Mouse (Mus musculus) cerebellum, postnatal 14 days (tissue): Measurements from ENCODE around the gene Olfr224.
A peak's percentile ranks its signal among the peaks of the same experiment; 100 is the strongest.
"Not testable (repeated sequence)": the region's sequence is repeated elsewhere in the genome, so short reads cannot be mapped to it uniquely, and the experiment has no call there.

Experiments
- DNase-seq, 2 experiments: peaks; one replicate each; pipeline ENCODE4 v3.0.0; 2021; ENCODE audit warnings: mixed read lengths in 2 of 2

Gene Olfr224

GRCm38 (mm10) chr11:58570405-58570804 lies at the start of gene Olfr224:
Gene Olfr224 (minus strand): TSS chr11:58570553.
- no peak for DNase-seq

GRCm38 (mm10) chr11:58618793-58619192 lies 48.4 kb upstream of the Olfr224 start:
- no peak for DNase-seq

DNA sequence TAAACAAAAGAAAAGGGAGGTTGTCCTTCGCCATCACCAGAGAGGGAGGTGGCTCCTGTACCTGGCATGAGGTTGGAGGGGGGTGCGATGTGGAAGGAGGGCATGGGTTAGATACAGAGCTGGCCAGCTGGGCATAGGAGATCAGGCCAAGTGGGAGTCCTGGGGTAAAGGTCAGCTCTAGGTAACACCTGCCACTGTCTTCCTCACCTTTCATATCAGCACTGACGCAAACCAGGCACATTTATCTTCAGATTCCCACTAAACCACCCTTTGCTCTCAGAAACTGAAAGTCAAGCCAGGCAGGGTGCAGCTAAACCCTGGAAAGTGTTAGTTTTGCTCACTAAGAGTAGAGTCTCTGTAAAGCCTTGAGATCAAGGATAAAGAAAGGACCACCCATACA lies 48.0 kb upstream of the Olfr224 start:
- DNase-seq, result no peak

DNA sequence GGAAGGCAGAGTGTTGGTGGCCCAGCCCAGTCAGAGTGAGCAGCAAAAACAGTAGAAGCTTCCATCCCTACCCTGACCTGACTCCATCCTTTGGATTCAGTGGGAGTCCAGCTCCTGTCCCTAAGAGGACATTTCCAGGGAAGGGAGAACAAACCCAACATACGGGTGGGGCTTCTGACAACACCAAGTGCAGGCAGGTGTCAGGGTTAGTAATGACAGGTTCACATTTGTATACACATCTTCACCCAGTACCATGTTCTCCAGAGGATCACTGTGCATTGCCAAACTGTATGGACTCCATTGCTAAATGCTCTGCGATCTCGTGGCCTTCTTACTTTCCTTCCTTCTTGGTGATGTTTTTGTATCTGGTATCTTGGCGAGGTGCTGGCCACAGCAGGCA lies 45.6 kb upstream of the Olfr224 start, which contains the start of gene 2210407C18Rik:
2210407C18Rik (minus strand) TSS at position 101 of the 400 bp plus-strand sequence.
- DNase-seq, result no peak

- peak; percentile 27 to 44 for DNase-seq
These were observed 44.2 kb upstream of the Olfr224 start for GRCm38 (mm10) chr11:58614526-58614925.

GRCm38 (mm10) chr11:58613359-58613758 lies 43.0 kb upstream of the Olfr224 start:
- no peak for DNase-seq

DNA sequence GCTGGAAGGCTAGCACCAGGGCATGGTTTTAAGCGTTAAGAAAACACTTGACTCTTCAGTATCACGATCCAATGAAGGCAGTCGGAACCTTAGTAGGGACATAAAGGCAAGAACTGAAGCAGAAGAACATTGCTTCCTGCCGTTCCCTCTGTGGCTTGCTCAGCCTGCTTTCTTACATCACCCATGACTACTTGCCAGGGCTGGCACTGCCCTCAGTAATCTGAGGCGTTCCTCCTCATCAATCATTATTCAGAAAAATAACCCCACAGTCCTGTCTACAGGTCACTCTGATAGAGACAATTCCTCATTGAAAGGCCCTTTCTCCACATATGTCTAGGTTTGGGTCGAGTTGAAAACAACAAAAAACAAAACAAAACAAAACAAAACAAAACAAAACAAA lies 36.7 kb upstream of the Olfr224 start:
- no peak for DNase-seq

DNA sequence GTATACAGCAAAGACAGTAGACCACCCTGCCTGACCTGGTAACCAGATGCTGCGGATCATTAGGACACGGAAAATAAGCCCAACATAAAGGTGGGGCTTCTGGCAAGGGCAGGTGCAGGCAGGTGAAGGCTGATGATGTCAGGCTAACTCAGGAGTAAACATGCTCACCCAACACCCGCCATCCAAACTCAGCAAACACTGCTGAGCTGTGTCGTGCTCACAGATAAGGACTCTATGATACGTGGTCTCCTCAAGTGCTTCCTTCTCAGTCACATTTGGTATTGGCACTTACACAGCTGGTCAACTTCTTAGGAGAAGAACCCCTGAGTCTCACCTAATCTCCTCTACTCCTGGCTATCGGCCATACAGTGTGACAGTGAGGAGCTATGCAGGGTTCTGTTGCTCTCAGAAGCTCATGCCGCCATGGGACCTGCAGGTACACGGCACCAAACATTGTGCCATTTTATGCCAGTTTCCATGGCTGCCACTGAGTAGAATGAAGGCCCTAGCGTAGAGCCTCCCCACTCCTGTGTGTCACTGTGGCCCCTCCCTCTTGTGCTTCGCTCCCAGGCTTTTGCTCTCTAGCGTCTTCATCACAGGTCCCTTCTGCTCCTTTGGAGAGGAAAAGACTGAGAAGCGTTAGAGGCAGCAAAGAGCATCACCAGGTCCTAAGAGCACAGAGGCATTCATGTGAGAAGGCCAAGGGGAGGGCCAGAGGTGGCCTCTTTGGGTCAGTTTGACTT lies 36.0 kb upstream of the Olfr224 start:
- DNase-seq, result no peak

DNA sequence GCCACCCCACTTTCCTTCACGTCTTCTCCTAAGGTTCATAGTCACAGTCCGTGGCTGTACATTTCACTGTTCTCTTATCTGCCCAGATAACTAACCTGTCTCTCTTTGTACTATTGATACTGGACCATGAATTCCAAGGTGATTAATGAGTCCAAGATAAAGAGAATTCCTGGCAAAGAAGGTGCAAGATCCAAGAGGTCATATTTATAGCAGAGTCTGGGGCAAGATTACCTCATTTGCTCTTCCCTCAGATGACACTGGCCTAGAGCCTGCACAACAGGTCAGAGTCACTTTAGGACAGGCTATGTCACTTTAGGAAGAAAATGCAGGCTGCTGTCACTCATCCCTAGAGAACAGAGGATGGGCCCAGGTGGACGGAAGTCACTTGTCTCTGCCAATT lies 34.9 kb upstream of the Olfr224 start:
- no peak for DNase-seq

DNA sequence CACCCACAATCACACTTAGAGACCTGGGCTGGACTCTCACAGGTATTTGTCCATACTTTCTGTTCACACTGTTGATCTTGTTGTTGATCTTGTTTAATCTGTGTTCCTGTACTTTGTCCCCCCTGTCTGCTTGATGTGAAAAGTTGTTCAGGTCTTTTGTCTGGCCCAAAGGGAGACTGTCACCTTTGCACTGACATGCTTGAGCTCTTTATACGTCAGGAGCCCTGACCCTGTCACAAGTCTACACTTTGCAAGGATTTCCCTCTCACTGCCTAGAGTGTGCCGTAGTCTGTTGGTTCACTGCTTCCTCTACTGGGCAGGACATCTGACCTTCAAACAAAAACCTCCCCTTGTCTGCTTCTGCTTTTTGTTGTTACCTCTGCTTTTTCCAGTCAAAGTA lies 34.3 kb upstream of the Olfr224 start:
- no peak for DNase-seq

GRCm38 (mm10) chr11:58602800-58603560 lies 32.6 kb upstream of the Olfr224 start:
- no peak for DNase-seq

GRCm38 (mm10) chr11:58602062-58602461 lies 31.7 kb upstream of the Olfr224 start:
- DNase-seq, result no peak

DNA sequence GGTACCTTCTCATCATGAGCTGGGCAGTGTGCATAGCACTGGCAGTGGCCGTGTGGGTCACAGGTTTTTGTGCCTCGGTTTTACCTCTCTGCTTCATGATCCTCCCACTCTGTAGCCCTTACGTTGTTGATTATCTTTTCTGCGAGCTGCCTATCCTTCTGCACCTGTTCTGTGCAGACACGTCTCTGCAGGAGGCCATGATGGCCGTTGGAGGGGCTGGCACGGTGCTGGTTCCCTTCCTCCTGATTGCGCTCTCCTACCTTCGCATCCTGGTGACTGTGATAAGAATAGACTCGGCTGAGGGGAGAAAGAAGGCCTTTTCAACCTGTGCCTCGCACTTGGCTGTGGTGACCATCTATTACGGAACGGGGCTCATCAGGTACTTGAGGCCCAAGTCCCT lies 27.5 kb upstream of the Olfr224 start:
- no peak for DNase-seq

DNA sequence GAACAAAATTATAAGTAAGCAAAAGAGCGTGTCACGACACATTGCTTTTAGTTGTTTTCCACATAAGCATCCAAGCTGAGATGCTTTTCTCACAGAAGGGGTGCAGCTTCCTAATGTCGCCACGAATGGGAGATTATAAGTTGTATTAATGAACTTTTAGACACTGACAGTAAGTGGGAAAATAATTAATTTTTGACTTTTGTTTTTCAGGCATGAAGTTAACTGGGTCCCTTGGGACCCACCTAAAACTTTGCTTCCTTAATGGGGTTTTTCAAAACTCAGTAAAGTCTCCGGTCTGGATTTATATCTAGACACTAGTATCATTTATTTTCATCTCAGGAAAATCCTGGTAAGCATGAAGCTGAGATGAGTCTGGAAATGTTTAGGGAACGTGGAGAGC lies 24.5 kb upstream of the Olfr224 start, which contains the start of gene Olfr324:
Olfr324 (plus strand) TSS at position 301 of the 400 bp plus-strand sequence.
- no peak for DNase-seq

- no peak for DNase-seq
These were observed 18.4 kb upstream of the Olfr224 start for GRCm38 (mm10) chr11:58588620-58589250.

DNA sequence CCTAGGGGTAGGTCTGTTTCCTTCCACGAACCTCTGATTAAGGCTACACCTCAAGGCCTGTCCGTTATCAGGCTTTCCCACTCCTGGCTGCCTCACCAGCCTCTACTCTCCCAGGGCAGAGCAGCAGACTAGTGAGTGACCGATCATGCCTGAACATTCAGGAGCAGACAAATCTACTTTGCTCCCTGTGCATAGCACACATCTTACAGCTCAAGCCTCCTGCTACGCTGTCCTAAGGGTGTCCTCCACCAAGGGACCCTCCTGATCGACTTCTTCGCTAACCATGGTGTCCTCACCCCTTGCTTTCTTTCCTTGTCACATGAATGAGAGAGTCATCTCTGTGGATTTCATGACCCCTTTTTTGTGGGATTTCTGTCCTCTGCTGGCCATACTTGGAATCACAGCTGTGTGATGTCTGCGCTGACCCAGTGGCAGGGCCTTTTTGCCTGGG lies 17.6 kb upstream of the Olfr224 start:
- DNase-seq, result peak; percentile 65 to 77

DNA sequence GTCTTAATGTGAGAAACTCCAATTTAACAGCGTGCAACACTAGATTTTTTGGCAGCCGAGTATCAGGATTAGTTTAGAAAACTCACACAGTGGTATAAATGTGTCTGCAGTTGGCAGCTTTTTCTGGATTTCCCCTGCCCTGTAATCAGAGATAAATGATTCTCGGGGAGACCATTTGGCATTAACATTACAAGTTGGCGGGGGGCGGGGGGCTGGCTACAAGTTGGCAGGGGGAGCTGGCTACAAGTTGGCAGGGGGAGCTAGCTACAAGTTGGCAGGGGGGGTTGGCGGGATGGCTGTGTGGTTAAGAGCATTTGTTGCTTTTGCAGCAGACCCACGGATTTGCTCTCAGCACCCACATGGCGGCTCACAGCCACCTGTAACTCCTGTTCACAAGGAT lies 8.3 kb upstream of the Olfr224 start:
- DNase-seq, result peak; percentile 6 to 21

- DNase-seq, result no peak
These were observed 7.1 kb upstream of the Olfr224 start, which contains the start of gene Olfr325 for GRCm38 (mm10) chr11:58577430-58577829. Gene Olfr325 (plus strand): TSS chr11:58577730.

GRCm38 (mm10) chr11:58555536-58555935 lies 14.8 kb downstream of the Olfr224 start, which contains the start of gene Olfr328:
Gene Olfr328 (minus strand): TSS chr11:58555636.
- DNase-seq, result peak in 1 of 2 experiments; percentile 6

- no peak for DNase-seq
These were observed 24.0 kb downstream of the Olfr224 start, which contains the start of gene Olfr329-ps for GRCm38 (mm10) chr11:58546322-58546721. Gene Olfr329-ps (minus strand): TSS chr11:58546422.

DNA sequence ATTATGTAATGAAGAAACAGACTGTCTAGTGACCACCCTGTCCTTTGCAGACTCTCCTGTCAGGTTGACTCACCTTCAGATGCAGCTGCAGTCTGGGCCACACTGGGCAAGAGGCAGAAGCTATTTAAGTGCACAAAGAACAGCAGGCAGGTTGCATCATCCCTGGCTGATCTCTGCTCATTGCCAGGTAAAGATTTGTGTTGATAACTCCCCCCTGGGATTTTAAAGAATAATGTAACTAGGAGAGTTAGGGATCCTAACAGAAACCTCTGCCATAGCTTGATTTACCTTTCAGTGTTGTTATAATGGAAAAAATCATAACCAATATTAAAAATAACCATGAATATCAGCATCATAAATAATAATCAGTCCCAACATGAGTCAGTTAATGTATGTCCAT lies 35.6 kb downstream of the Olfr224 start, which contains the start of gene Olfr330:
Olfr330 (minus strand) TSS at position 101 of the 400 bp plus-strand sequence.
- not testable (repeated sequence) for DNase-seq

DNA sequence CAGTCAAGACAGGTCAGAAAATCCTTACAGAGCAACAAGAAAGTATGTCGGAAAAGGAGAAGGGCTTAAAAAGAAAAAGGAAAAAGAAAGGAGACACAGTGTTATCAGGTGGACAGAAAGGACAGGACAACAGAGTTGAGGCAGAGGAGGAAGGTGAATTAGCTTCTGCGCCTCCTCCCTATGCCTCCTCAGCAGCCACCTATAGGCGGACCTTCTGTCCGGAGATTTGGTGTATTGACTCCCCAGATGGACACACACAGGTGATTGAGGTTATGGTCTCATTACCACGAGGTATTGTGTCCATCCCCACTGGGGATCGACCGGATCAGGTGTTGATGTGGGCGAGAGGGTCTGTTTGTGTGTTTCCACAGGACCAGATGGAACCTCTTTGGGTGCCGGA lies 50.6 kb downstream of the Olfr224 start:
- DNase-seq, result peak; percentile 18 to 20

GRCm38 (mm10) chr11:58518916-58519315 lies 51.4 kb downstream of the Olfr224 start:
- peak; percentile 56 to 65 for DNase-seq
